Mouse (Mus musculus) kidney, adult 2 months (tissue): ENCODE measurements around the gene Reep3. TPM values are rescaled to one million over a fixed set of nuclear protein-coding genes. Genes with fewer than 3 reads are reported as not detected.
A peak's percentile ranks its signal among the peaks of the same experiment; 100 is the strongest.

Source experiments
- DNase-seq: peaks from one replicate; pipeline ENCODE4 v3.0.0; 2021
- H3K27ac ChIP-seq: fragments of 200-500 bp; 2 replicates; pipeline ENCODE4 v1.5.1; 2012; ENCODE audit warnings: low read depth, low read length, control low read depth, inconsistent platforms; ENCODE audit not compliant: insufficient read depth
- H3K27me3 ChIP-seq: fragments of 200-500 bp; replicated peaks from 2 replicates; pipeline ENCODE4 v1.6.1; 2012; ENCODE audit warnings: mild to moderate bottlenecking, moderate library complexity, low read length, inconsistent platforms; ENCODE audit not compliant: control insufficient read depth, insufficient read depth
- H3K36me3 ChIP-seq: fragments of 200-500 bp; 2 replicates; pipeline ENCODE4 v1.6.1; 2012; ENCODE audit warnings: mild to moderate bottlenecking, moderate library complexity, low read length, inconsistent platforms; ENCODE audit not compliant: control insufficient read depth, insufficient read depth
- H3K4me1 ChIP-seq: fragments of 200-500 bp; 2 replicates; pipeline ENCODE4 v1.6.1; 2011; ENCODE audit warnings: low read length; ENCODE audit not compliant: control insufficient read depth, insufficient read depth
- H3K4me3 ChIP-seq: fragments of 200-500 bp; 2 replicates; pipeline ENCODE4 v1.5.1; 2011; ENCODE audit warnings: mild to moderate bottlenecking, low read depth, low read length, control low read depth; ENCODE audit not compliant: insufficient read depth
- CTCF ChIP-seq: fragments of 200-500 bp; conservative IDR thresholded peaks from 2 replicates; pipeline ENCODE4 v1.5.1; 2011; ENCODE audit warnings: low read depth, mild to moderate bottlenecking, control low read depth, low read length, moderate library complexity, mixed read lengths; ENCODE audit not compliant: insufficient read depth, insufficient read length
- POLR2A ChIP-seq: fragments of 200-500 bp; IDR thresholded peaks from one replicate; pipeline ENCODE4 v1.6.1; 2011; ENCODE audit warnings: low read depth, low read length, control low read depth
- WGBS: fragments of 180-500 bp; shearing (Covaris S2); methylation state at CpG from one replicate; pipeline ENCODE4 v1.1.7; 2018; 5-methylcytosine and 5-hydroxymethylcytosine counted together
- polyA plus RNA-seq: library from polyadenylated mRNA; depleted of rRNA; stranded (reverse); fragments of >200 nt; gene quantifications from 2 replicates; pipeline ENCODE4 v1.2.3, GENCODE M21; 2012

The Reep3 gene
- polyA plus RNA-seq, 1 experiment: 26.0 TPM

DNA sequence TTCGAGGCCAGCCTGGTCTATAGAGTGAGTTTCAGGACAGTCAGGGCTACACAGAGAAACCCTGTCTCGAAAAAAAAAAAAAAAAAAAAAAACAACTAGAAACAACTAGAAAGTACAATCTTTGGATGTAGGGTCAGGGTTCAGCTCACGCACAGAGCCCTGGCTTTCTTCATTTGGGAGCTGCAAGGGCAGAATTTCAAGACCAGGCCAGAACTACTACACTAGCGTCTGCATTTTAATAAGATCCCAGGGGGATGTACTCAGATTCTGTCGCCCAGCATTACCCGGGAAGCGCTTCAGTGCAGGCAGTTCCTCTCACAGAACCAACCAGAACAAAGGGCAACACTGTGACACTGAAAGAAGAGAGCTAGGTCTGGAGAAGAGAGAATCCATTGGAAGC lies 46.0 kb downstream of the Reep3 start:
- DNase-seq: peak; percentile 66
- Histone ChIP-seq H3K27ac (peak overlapping the region; percentile 77), H3K36me3 (no peaks in the 10 kb centered on the region), H3K4me1 (peaks cover 19% of the 10 kb centered on the region), H3K4me3 (no peak overlapping the region), H3K27me3 (no peaks in the 10 kb centered on the region)
- TF ChIP-seq POLR2A: no peak
- no peak for TF ChIP-seq CTCF
- WGBS: 43% methylated on average over 7 of the region's 7 CpGs

DNA sequence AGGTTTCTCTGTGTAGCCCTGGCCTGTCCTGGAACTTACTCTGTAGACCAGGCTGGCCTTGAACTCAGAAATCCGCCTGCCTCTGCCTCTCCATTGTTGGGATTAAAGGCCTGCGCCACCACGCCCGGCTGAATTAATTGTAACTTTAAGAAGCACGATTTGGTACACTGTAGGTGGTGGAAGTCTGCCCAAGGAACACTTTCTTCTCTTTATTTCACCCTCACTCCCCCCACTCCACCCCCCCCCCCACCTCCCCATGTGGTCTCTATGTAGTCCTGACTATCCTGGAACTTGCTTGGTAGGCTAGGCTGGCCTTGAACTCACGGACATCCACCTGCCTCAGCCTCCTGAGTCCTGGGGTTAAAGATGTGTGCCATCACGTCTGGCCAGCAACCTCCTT lies 47.1 kb downstream of the Reep3 start:
- H3K4me3 ChIP-seq: no peak overlapping the region
- no peak for DNase-seq
- H3K27me3 ChIP-seq: no peaks in the 10 kb centered on the region
- no peak overlapping the region for H3K27ac ChIP-seq
- H3K4me1 ChIP-seq: peaks cover 22% of the 10 kb centered on the region
- TF ChIP-seq CTCF (no peak), POLR2A (no peak)
- WGBS: 95% methylated on average over 7 of the region's 7 CpGs
- no peaks in the 10 kb centered on the region for H3K36me3 ChIP-seq

DNA sequence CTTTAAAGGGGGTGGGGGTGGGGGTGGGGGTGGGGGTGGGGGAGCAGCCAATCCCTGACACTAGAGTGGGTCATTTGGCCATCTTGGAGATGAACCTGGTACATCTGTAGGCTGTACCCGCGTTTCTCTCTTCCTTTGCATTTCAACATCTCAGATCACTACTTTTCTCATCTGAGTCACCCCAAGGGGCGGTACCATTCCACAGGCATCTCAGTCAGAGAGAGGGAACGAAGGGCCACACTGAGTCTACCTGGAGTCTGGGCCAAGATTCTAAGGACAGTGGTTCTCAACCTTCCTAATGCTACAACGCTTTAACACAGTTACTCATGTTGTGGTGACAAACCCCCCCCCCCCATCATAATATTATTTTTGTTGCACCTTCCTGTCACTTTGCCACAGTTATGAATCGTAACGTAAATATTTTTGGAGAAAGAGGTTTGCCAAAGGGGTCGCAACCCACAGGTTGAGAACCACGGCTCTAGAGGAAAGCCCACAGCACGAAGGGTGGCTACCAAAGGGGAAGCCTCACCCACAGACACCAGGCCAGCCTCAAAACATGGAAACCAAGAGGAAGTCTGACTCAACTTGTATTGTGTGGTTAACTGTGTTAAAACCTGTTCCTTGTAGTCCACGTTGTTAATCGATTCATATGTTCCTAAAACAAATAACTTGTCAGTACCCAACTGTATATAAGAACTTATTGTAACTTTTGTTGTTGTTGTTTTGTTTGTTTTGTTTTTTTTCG lies 47.7 kb downstream of the Reep3 start:
- 87% methylated on average over 13 of the region's 13 CpGs for WGBS
- Histone ChIP-seq H3K27me3 (no peaks in the 10 kb centered on the region), H3K4me1 (peaks cover 28% of the 10 kb centered on the region)

DNA sequence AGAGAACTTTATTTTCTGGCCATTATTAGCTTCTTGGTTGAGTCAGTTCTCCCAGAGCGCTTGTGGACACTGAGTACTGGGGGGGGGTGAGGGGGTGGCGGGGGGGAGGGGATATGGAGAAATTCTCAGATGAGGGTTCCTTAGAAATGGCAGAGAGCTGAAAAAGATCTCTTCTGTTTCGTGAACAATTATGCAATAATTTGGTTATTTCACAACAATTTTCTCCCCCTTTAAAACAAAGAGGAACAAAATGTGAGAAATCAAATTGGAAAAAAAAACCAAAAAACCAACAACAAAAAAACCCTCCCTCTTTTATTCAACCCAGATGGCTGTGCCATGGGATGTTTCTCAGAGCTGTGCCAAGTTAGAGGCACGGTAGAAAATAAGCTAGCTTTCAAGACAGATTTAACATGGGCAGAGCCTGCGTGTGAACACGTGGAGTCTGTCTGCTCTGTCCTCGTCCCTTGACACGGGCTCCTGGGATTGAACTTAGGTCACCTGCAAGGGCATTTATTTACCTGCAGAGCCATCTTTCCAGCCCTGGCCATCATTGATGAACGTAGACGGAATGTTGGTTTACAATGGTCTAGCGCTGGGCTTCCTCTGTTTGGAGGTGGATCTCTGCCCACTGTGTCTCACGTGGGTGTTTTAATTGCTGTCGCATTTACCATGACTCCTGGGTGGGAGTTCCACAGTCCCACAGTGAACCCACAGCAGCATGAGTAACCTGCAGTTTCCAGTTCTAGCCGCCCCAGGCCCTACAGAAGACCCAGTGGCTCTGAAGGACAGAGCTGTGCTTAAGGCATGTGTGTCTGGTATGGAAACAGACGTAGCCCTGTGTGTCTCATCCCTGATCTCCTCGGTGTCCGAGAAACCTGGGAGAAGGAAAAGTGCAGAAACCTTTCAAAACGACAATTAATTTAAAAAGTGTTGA lies 48.8 kb downstream of the Reep3 start:
- 80% methylated on average over 18 of the region's 18 CpGs for WGBS
- TF ChIP-seq CTCF (no peak), POLR2A (no peak)
- H3K27ac ChIP-seq: no peak overlapping the region

More for the DNA sequence above, 47.7 kb downstream of the Reep3 start:
- no peak overlapping the region for H3K4me3 ChIP-seq
- TF ChIP-seq CTCF: no peak
- no peak for TF ChIP-seq POLR2A
- no peaks in the 10 kb centered on the region for H3K36me3 ChIP-seq
- no peak overlapping the region for H3K27ac ChIP-seq
- no peak for DNase-seq

DNA sequence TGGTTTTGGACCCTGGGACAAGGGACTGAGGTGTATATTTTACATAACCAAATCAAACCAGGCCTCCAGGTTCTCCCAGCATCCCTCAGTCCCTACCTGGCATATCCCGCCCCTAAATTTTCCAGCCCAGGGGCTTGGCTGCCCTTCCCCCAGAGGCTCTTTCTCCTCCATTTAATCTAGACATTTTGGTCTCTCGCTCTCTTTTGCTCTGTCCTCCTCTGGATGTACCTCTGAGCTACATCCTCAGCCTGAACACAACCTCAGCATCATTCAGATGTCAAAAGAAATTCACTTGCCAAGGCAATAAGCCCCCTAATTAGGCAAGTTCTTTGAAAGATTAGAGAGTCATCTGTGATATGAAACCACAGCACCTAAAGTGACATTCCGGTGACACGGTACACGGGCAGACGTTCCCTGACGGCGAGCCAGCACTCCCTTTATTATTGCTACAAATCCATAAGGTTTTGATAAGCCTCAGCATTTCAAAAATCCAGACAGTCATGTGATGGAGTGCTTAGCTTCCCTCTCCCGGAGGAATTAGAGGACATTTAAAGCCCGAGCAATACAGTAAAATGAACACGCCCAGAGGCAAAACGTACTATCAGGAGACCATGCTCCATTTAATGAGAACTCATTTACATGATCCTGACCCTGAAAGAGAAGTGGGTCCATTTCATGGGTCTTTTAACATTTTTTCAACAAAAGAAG lies 51.4 kb downstream of the Reep3 start:
- TF ChIP-seq POLR2A (no peak), CTCF (no peak)
- no peak for DNase-seq
- no peaks in the 10 kb centered on the region for H3K27me3 ChIP-seq
- no peak overlapping the region for H3K4me3 ChIP-seq
- no peak overlapping the region for H3K27ac ChIP-seq
- 64% methylated on average over 12 of the region's 12 CpGs for WGBS
- peaks cover 20% of the 10 kb centered on the region; the same call in 1 of the 2 replicates for H3K4me1 ChIP-seq
- H3K36me3 ChIP-seq: no peaks in the 10 kb centered on the region

More for the DNA sequence above, 48.8 kb downstream of the Reep3 start:
- no peaks in the 10 kb centered on the region for H3K36me3 ChIP-seq
- no peak for DNase-seq
- H3K4me3 ChIP-seq: no peak overlapping the region
- H3K4me1 ChIP-seq: peaks cover 30% of the 10 kb centered on the region
- no peaks in the 10 kb centered on the region for H3K27me3 ChIP-seq

DNA sequence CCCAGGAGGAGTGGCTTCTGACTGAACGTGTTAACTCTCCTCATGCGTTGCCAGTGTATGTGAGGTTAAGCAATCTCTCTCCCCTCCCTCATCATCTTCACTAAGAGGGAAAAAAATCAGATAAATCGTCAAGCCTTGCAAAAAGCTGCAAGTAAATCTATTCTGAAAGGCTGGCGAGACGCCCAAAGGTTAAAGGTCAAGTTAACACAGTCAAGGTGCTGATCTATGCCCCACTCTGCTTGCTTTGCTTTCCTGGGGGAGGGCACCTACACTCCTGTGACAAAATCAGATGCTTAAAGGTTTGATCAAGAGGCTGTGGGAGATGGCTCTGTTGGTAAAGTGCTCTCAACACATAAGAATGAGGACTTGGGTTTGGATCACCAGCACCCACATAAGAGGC lies 52.4 kb downstream of the Reep3 start:
- DNase-seq: peak; percentile 91
- Histone ChIP-seq H3K4me1 (peaks cover 20% of the 10 kb centered on the region; the same call in 1 of the 2 replicates), H3K27me3 (no peaks in the 10 kb centered on the region), H3K27ac (0 out of 2 replicates have a peak overlapping the region, but pooled peaks have one; percentile 4), H3K36me3 (no peaks in the 10 kb centered on the region), H3K4me3 (no peak overlapping the region)
- WGBS: 37% methylated on average over 5 of the region's 5 CpGs
- no peak for TF ChIP-seq POLR2A
- no peak for TF ChIP-seq CTCF

DNA sequence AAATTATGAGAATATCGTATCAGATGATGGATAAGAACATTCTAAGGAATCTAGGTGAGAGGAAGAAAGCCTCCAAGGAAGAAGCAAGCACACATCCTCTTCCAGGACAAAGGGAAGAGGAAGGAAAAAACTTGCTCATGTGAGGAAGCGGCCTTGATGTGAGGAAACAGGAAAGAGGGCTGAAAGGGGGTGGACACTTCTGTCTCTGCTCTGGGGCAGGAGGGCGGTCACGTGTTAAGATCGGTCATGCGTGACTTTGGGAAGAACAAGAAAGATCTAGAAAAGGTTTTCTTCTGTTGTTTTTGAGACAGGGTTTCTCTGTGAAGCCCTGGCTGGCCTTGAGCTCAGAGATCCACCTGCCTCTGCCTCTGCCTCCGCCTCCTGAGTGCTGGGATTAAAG lies 53.5 kb downstream of the Reep3 start:
- DNase-seq: peak; percentile 75
- peaks cover 20% of the 10 kb centered on the region; the same call in 1 of the 2 replicates for H3K4me1 ChIP-seq
- WGBS: 57% methylated on average over 7 of the region's 7 CpGs
- no peaks in the 10 kb centered on the region for H3K27me3 ChIP-seq
- H3K27ac ChIP-seq: peak overlapping the region; percentile 63
- H3K4me3 ChIP-seq: no peak overlapping the region
- TF ChIP-seq CTCF (no peak), POLR2A (no peak)
- H3K36me3 ChIP-seq: no peaks in the 10 kb centered on the region
